Mouse (Mus musculus) limb, embryonic 14.5 days (tissue): ENCODE data around the gene D2hgdh. TPM values are rescaled to one million over a fixed set of nuclear protein-coding genes. Genes with fewer than 3 reads are reported as not detected.
"Not testable (repeated sequence)": the region's sequence is repeated elsewhere in the genome, so short reads cannot be mapped to it uniquely, and the experiment has no call there.

ENCODE experiments used
- ATAC-seq: fragments of 200-750 bp; cut with Nextera tagmentation; 2 replicates; pipeline ENCODE4 v1.8.0; 2017; ENCODE audit warnings: low read depth, moderate number of reproducible peaks, moderate TSS enrichment; ENCODE audit not compliant: low FRiP score
- DNase-seq: peaks from one replicate; pipeline ENCODE4 v3.0.0-alpha.2; 2015; ENCODE audit warnings: low spot score
- H3K27ac ChIP-seq: fragments of 300-500 bp; sonication (generic); replicated peaks from 2 replicates; pipeline ENCODE4 v1.5.1; 2014; ENCODE audit warnings: low read depth, mild to moderate bottlenecking, low read length, moderate library complexity, mixed read lengths
- H3K27me3 ChIP-seq: fragments of 300-500 bp; sonication (generic); 2 replicates; pipeline ENCODE4 v1.6.1; 2014; ENCODE audit warnings: low read length, mixed read lengths; ENCODE audit not compliant: control insufficient read depth, insufficient read depth
- H3K36me3 ChIP-seq: fragments of 300-500 bp; sonication (generic); 2 replicates; pipeline ENCODE4 v1.6.1; 2014; ENCODE audit warnings: mild to moderate bottlenecking, low read length, moderate library complexity, mixed read lengths; ENCODE audit not compliant: control insufficient read depth, insufficient read depth
- H3K4me1 ChIP-seq: fragments of 300-500 bp; sonication (generic); 2 replicates; pipeline ENCODE4 v1.6.1; 2014; ENCODE audit warnings: antibody characterized with exemption, low read length, mixed read lengths; ENCODE audit not compliant: control insufficient read depth, insufficient read depth
- H3K4me2 ChIP-seq: fragments of 300-500 bp; sonication (generic); replicated peaks from 2 replicates; pipeline ENCODE4 v1.6.1; 2014; ENCODE audit warnings: low read depth, mild to moderate bottlenecking, low read length, moderate library complexity; ENCODE audit not compliant: severe bottlenecking
- H3K4me3 ChIP-seq: fragments of 300-500 bp; sonication (generic); replicated peaks from 2 replicates; pipeline ENCODE4 v1.5.1; 2014; ENCODE audit warnings: low read length
- H3K9ac ChIP-seq: fragments of 300-500 bp; sonication (generic); 2 replicates; pipeline ENCODE4 v1.6.1; 2014; ENCODE audit warnings: mild to moderate bottlenecking, low read depth, low read length, moderate library complexity; ENCODE audit not compliant: severe bottlenecking
- H3K9me3 ChIP-seq: fragments of 300-500 bp; sonication (generic); 2 replicates; pipeline ENCODE4 v1.6.1; 2016; ENCODE audit warnings: low read length; ENCODE audit not compliant: control insufficient read depth
- POLR2A ChIP-seq: fragments of 200-500 bp; IDR thresholded peaks from 2 replicates; pipeline ENCODE4 v1.8.0; 2012; ENCODE audit warnings: inconsistent platforms, mild to moderate bottlenecking, moderate library complexity, borderline replicate concordance; ENCODE audit not compliant: insufficient read depth, insufficient read length; ENCODE audit errors: extremely low read depth
- WGBS: fragments of 180-500 bp; shearing (Covaris S2); extraction: QIAGEN DNeasy Blood & Tissue Kit; methylation state at CpG from one replicate; pipeline ENCODE4 v1.1.7; 2014; 5-methylcytosine and 5-hydroxymethylcytosine counted together
- polyA plus RNA-seq, 2 experiments: library from polyadenylated mRNA; depleted of rRNA in 1 of 2; stranded (reverse) in 1 of 2; unstranded in 1 of 2; fragments of >200 nt; fragmentation: Nextera tagmentation in 1 of 2; extraction: Ambion mirVana in 1 of 2; gene quantifications; 2 replicates each; pipeline versions ENCODE4 v1.2.1 to v1.2.3; 2012 to 2014

D2hgdh gene
- polyA plus RNA-seq, 2 experiments = 13.2 to 25.1 TPM

DNA sequence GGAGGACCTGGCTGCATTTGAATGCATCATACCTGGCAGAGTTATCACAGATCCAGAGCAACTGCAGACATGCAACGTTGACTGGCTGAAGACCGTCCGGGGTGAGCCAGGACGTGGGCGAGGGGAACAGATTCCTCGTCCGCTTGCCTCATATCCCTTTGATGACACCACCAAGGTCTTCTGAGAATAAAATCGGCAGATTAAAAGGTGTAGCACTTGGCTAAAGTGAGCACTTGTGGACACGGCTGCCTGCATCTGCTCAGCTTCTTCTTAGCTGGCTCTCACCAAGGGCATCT, 1.8 kb downstream of the D2hgdh start:
- no peak for TF ChIP-seq POLR2A
- peaks cover 7% of the 10 kb centered on the region; the same call in 1 of the 2 replicates for H3K4me1 ChIP-seq
- H3K4me3 ChIP-seq = peak overlapping the region; percentile 59; the same call in 1 of the 2 replicates

GRCm38 (mm10) chr1:93832754-93833360, 8.1 kb downstream of the D2hgdh start:
- not testable (repeated sequence) for H3K4me3 ChIP-seq, H3K4me2 ChIP-seq, H3K27me3 ChIP-seq, ATAC-seq, H3K4me1 ChIP-seq, H3K27ac ChIP-seq, H3K9ac ChIP-seq, H3K9me3 ChIP-seq, DNase-seq
- WGBS = 88% methylated on average over 1 of the region's 4 CpGs
- peaks cover 28% of the 10 kb centered on the region for H3K36me3 ChIP-seq

More for the DNA sequence above, 1.8 kb downstream of the D2hgdh start:
- DNase-seq (no peak), ATAC-seq (no peak)
- WGBS = 93% methylated on average over 9 of the region's 9 CpGs
- Histone ChIP-seq H3K9me3 (no peaks in the 10 kb centered on the region), H3K27me3 (no peaks in the 10 kb centered on the region), H3K36me3 (no peaks in the 10 kb centered on the region), H3K4me2 (peak overlapping the region; percentile 64; the same call in 1 of the 2 replicates), H3K9ac (no peak overlapping the region), H3K27ac (no peak overlapping the region)

DNA sequence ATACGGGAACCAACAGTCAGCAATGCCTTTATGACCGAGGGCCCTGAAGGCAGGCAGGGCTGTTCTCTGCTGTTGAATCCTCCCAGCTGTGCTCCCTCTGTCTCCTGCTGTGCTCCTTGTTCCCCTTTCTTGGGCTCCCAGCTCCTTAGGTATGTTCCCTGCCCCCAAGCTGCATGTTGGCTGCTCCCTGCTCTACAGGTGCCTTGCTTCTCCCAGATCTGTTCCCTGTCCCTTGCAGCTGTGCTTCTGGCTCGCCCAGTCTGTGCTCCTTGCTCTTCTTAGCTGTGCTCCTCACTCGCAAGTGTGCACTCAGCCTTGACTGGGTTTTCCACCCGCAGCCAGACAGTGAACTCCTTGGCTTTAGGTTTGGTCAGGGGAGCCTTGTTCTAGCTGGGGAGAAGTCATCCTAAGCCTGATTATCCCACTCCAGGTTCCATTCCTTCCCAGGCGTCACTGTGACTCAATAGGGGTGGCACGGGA, 10.0 kb downstream of the D2hgdh start:
- H3K9me3 ChIP-seq = no peaks in the 10 kb centered on the region
- H3K36me3 ChIP-seq = peaks cover 36% of the 10 kb centered on the region
- no peak overlapping the region for H3K27ac ChIP-seq
- WGBS = 88% methylated on average over 7 of the region's 7 CpGs
- H3K9ac ChIP-seq = no peak overlapping the region
- H3K4me1 ChIP-seq = no peaks in the 10 kb centered on the region
- no peaks in the 10 kb centered on the region for H3K27me3 ChIP-seq
- H3K4me3 ChIP-seq = no peak overlapping the region
- H3K4me2 ChIP-seq = no peak overlapping the region
- ATAC-seq (no peak), DNase-seq (no peak)
- TF ChIP-seq POLR2A = no peak

- Histone ChIP-seq H3K4me3 (no peak overlapping the region), H3K9me3 (no peaks in the 10 kb centered on the region), H3K27me3 (no peaks in the 10 kb centered on the region), H3K4me1 (no peaks in the 10 kb centered on the region), H3K27ac (no peak overlapping the region), H3K36me3 (peaks cover 36% of the 10 kb centered on the region), H3K4me2 (no peak overlapping the region), H3K9ac (no peak overlapping the region)
- 97% methylated on average over 4 of the region's 4 CpGs for WGBS
- TF ChIP-seq POLR2A = no peak
- DNase-seq (no peak), ATAC-seq (no peak)
These were observed 10.5 kb downstream of the D2hgdh start for GRCm38 (mm10) chr1:93835211-93835610.

GRCm38 (mm10) chr1:93835876-93836531, 11.3 kb downstream of the D2hgdh start:
- no peak for ATAC-seq
- Histone ChIP-seq H3K36me3 (peaks cover 36% of the 10 kb centered on the region), H3K27me3 (no peaks in the 10 kb centered on the region), H3K9ac (no peak overlapping the region), H3K4me3 (no peak overlapping the region), H3K9me3 (no peaks in the 10 kb centered on the region), H3K4me1 (no peaks in the 10 kb centered on the region), H3K27ac (no peak overlapping the region), H3K4me2 (no peak overlapping the region)
- no peak for TF ChIP-seq POLR2A
- 91% methylated on average over 6 of the region's 6 CpGs for WGBS
- DNase-seq = no peak
